Mouse (Mus musculus) spleen, postnatal 36 days (tissue): Measurements from ENCODE around the gene Zswim5.

Source experiments
- DNase-seq, 2 experiments: peaks; one replicate each; pipeline ENCODE4 v3.0.0; 2022; ENCODE audit warnings: low spot score in 2 of 2, mixed read lengths in 1 of 2

The Zswim5 gene

DNA sequence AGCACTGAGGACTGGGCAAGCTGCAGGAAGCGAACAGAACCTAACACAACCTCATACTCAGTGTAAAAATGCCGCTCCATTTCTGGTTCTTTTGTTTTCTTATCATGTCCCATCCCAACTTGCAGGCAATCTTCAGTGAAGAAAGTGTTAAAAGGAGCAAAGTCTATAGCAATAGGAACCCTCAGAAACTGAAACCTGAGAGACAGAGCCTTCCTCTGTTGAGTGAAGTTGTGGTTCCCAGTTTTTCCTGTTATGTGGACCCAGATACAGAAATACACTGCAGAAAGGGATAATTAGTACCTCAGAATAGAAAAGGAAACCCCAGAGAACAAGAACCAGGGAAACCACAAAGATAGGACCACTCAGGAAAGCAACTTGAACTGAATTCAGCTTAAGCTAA, 36.1 kb downstream of the Zswim5 start:
- no peak for DNase-seq

DNA sequence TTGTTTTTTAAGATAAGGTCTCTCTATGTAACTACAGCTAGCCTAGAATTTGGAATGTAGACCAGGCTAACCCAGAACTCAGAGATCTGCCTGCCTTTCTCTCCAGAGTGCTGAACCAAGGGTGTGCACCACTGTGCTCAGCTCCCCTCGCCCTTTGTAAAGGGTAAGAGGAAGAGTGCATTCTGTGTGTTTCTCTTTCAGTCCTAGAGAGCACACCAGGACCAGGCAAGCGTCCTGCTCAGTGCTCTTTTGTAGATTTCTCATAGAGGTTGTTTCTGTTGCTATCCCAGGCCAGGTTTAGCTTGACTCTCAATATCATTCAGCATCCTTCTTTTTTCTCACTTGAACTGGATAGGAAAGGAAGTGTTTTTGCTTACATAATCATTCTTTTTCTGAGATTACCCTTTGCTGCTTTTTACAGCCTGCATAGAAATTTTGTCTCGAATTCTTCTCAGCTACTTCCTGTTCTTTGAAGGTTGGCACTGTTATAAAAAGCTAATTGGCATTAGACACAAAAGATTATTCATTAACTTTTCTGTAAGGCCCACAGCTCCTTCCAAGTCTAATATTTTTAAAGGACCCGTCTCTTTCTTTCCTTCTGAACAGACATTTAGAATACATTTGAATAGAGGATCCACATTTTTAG, 51.0 kb downstream of the Zswim5 start:
- no peak for DNase-seq

DNA sequence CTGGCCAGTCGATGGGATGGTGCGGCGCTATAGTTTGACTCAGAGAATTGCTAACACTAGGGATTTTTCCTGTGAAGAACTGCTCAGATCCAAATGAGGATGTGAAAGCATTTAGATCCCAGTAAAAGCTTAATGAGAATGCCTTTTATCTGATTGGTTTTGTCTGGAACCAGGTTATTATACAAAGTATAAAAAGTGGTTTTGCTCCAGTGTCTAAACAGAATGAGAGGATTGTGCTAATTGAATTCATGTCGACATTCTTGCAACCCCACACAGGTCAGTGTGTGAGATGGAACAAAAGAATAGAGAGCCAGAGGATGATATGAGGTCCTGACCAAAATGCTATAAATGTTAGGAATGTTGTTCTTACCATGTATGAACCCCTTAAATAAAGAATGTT, 62.4 kb downstream of the Zswim5 start:
- no peak for DNase-seq

DNA sequence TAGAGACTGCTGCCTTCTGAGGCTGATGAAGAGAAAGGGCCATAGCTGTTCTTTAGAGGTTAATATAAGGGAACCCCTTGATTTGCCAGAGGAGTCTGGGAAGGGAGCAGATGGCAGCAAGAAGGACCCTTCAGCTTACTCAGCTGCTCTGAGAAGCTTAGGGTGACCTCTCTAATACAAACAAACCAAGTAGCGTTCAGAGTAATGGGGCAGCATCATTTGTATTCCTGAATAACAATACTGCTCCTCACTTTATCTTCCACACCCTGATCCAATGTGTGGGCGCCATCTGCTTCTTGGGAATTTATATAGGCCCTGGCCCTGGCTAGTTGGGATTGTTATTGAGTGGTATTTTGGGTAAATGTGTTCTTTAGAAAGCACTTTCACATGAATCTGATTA, 65.5 kb downstream of the Zswim5 start:
- DNase-seq: no peak

DNA sequence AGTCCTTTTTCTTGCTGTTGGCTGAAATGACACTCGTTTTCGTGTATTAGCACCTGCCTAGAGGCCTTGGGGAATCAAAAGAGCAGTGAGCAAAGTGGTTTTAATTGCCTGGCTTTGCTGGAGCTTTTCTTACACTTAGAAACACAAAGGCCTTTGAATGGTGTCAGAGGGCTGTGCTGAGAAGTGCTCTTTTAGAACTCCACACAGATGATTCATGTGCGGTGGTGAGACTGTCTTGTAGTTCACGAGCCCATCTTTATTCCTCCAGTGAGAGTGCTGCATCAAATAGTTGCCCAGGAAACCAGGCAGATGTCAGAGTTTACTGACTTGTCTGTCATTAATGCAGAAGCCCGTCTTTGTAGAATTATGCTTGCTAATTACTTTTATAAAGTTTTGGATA, 66.9 kb downstream of the Zswim5 start:
- no peak for DNase-seq

DNA sequence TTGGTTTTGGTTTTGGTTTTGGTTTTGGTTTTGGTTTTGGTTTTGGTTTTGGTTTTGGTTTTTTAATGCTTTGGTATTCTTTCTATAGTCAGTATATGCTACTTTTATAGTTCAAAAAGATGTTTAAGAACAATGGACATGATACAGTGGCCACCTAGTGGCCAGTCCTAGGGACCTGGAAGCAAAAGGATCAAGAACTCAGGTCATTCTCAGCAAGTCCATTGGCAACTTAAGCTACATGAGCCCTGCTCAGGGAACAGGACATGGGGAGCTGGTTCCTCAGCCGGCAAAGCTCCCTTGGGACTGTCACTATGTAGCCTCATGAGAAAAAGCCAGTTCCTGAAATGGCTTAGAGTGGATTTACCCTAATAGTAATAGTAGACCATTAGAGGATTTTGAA, 74.5 kb downstream of the Zswim5 start:
- no peak for DNase-seq

DNA sequence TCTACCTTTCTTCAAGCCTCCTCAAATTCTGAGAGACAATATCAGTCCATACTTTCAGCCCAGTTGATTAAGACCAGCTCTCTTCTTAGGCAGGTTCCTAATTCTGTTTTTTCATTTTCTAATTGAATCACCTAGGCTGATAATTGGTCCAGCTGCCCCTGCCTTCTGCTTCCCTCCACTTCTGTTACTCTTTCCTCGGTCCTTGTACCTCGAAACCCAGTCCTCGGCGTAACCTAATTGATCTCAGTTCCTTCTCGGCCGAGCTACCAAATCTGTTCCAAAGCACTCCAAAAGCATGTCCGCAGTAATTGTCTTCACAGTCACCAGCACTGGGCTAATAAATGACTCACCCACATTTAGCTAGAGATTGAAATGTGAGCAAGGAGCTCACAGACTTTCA, 77.8 kb downstream of the Zswim5 start:
- no peak for DNase-seq

DNA sequence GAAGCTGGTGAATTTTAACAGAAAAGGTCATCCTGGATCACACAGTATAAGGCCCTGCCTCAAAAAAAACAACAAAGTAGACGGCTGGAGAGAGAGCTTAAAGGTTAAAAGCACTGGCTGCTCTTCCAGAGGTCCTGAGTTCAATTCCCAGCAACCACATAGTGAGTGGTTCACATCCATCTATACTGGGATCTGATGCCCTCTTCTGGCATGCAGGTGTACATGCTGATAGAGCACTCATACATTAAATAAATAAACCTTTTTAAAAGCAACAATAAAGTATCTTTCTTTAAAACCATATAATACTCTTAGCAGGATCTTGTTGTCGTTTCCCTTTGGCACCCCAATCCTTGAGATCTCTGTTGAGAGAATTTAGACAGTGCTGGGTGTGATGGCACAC, 99.3 kb downstream of the Zswim5 start:
- no peak for DNase-seq

DNA sequence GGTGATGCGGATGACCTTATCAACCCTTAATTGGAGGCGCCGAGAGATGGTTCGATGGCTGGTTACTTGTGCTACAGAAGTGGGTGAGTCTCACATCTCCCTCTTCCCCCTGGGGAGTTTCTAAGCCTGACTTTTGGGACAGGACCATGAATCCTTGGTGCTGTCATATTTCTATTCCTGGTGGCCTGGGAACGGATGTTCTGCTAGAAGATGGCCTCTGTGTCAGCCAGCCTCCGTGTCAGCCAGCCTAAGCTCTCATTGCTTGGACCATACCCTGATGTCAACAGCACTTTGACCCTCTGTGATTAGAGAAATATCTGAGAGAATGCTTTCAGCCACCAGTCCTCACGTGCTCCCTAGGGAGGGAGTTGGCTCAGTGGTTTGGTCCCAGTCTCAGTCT, 108.5 kb downstream of the Zswim5 start:
- no peak for DNase-seq

DNA sequence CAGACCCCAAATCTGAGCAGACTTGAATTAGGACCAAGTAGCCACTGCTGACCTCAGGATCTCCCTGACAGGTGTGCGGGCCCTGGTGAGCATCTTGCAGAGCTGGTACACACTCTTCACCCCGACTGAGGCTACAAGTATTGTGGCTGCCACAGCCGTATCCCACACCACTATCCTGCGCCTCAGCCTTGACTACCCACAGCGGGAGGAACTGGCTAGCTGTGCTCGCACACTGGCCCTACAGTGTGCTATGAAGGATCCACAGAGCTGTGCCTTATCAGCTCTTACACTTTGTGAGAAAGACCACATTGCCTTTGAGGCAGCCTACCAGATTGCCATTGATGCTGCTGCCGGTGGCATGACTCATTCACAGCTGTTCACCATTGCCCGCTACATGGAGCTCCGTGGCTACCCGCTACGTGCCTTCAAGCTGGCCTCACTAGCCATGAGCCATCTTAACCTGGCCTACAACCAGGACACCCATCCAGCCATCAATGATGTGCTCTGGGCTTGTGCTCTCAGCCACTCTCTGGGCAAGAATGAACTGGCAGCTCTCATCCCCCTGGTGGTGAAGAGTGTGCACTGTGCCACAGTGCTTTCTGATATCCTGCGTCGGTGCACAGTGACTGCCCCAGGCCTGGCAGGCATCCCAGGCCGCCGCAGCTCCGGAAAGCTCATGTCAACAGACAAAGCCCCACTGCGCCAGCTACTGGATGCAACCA, 109.4 kb downstream of the Zswim5 start:
- DNase-seq: peak; percentile 43 to 52

DNA sequence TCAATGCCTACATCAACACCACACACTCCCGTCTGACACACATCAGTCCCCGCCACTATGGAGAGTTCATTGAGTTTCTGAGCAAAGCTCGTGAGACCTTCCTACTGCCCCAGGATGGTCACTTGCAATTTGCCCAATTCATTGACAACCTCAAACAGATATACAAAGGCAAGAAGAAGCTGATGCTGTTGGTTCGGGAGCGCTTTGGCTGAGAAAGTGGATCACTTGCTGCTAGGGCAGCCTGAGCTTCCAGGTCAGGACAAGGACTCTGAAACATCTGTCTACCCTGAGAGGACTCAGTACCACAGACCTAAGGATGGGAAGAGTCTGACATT, 109.9 kb downstream of the Zswim5 start:
- DNase-seq: no peak

DNA sequence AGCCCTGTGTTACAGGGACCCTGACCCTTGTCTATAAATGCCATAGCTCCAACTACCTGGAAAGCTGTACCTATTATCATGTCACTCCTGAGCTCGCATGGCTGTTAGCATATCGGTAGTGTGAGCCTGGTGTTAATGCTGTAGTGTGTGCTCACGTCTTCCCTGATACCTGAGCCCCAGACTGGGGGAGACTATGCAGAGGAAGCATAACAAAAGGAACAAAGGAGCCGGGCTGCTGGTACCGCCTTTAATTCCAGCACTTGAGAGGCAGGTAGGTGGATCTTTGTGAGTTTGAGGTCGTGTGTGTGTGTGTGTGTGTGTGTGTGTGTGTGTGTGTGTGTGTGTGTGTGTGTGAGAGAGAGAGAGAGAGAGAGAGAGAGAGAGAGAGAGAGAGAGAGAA, 112.6 kb downstream of the Zswim5 start:
- DNase-seq: no peak

DNA sequence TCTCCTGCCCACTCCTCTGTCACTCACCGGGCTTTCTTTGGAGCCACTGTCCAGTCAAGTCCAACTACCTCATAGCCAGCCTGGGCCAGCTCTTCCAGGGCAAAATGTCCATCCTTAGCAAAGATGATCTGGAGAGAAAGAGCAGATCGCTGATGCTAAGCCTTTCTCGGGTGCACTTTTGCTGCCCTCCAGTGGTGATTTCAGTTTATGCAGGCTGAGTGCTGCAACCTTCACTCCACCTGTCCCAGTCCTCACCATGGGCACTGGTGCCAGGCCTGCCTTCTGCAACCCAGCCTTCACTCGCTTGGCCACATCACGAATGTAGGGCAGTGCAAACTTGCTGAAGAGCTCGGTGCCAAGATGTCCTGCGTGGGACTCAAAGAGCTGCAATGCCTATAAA, 114.2 kb downstream of the Zswim5 start:
- peak; percentile 67 to 70 for DNase-seq

DNA sequence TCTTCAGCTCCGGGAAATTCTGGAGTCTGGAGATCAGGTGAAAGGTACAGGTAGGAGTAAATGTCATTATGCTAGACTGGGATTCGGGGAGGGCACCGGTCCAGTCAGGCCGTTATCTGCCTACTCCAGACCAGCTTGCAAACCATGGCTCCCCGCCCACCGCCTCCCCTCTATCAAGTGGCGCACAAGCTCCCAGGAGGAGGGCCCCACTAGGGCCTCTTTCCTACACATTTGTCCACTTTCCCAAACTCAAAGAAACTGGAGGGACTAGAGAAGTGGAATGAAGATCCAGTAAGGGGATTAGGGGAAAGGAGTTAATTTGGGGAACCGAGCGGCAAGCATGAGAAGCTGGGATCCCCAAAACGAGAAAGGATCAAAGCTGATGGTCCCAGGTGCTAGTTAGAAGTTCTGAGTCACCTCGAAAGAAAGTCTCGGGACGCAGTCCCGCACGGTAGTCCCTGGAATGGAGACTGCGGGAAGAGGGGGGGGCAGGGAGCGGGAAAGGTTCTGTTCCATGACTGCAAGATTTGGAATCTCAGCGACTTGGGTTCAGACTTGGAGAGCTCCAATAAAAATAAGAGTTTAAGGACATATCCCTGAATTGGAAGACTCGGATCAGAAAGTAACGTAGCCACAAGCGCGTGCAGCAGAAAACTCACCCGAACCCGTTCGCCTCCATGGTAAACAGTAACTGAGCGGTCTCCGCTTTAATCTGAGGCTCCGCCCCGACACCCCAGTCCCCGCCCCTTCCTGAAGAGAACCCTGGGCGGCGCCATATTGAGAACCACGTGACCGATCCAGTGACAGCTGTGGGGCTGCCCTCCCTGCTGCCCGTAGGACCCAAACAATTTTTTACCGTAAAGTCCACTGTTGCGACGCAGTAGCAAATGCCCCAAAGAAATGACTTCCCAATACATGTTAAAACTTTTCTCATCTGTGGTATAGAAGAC, 116.8 kb downstream of the Zswim5 start, which contains the start of gene Urod:
TSS of gene Urod (minus strand) at position 742 of the 950 bp plus-strand sequence.
- peak; percentile 94 to 97 for DNase-seq

DNA sequence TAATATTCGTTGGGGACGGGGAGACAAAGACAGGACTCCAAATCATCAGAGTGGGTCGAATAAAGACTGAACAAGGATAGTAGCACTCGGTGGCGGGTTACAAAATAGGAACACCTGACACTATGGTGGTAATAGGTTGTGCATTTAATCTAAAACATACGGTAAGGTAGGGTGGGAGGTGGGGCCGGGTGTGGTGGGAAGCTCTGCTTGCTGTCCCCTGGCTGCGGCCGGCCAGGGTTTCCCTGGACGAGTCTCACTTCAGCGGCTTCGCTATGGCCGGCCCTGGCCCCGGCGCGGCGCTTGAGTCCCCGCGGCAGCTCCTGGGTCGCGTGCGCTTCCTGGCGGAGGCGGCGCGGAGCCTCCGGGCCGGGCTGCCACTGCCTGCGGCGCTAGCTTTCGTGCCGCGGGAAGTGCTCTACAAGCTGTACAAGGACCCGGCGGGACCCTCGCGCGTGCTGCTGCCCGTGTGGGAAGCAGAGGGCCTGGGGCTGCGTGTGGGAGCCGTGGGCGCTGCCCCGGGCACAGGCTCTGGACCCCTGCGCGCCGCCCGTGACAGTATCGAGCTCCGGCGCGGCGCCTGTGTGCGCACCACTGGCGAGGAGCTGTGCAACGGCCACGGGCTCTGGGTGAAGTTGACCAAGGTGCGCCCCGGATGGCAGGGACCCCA, 118.1 kb downstream of the Zswim5 start, which contains the start of gene Hectd3:
TSS of gene Hectd3 (plus strand) at position 187 of the 667 bp plus-strand sequence.
- DNase-seq: peak; percentile 60 to 72

DNA sequence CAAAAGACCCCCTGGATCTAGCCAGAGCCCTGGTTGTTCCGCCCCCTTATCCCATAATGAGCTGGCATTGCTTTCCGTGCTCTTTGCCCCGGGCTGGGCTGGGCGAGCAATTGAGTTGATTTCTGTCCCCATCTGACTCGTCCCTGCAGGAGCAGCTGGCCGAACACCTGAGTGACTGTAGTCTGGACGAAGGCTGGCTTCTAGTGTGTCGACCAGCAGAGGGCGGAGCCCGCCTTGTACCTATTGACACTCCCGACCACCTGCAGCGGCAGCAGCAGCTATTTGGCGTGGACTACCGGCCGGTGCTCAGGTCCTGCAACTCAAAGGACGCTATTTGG, 118.6 kb downstream of the Zswim5 start:
- DNase-seq: peak; percentile 61 to 62

DNA sequence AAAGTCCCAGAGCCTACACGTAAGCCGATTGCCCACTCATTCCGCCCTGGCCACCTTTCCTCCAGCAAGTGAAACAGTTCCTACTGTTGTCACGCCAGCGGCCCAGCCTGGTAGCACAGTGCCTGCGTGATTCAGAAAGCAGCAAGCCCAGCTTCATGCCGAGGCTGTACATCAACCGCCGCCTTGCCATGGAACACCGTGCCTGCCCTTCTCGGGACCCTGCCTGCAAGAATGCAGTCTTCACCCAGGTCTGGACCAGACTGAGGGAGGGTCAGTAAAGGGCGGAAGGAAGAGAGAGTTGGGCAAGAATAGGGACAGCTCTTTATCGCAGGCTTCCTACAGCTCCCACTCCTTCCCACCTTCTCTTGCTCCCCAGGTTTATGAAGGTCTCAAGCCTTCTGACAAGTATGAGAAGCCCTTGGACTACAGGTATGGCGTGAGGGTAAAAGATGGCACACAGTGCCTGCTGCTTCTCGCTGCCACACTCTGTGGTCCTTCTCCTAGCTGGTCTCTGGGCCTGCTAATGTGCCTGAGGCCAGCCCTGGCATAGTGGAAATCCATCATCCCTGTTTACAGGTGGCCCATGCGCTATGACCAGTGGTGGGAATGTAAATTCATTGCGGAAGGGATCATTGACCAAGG, 122.5 kb downstream of the Zswim5 start:
- no peak for DNase-seq

DNA sequence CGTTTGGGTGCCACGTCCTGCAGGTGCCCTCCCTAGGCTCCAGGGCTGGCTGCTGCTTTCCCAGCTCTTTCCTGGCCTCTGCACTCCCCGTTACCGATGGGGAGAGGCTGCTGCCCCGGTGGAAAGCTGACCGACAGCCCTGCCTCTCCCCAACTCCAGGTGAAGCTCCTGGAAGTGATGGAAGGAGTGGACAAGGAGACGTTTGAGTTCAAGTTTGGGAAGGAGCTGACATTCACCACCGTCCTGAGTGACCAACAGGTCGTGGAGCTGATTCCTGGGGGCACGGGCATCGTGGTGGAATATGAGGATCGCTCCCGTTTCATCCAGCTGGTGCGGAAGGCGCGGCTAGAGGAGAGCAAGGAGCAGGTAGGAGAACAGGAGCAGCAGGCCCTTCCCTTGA, 124.8 kb downstream of the Zswim5 start:
- DNase-seq: no peak

DNA sequence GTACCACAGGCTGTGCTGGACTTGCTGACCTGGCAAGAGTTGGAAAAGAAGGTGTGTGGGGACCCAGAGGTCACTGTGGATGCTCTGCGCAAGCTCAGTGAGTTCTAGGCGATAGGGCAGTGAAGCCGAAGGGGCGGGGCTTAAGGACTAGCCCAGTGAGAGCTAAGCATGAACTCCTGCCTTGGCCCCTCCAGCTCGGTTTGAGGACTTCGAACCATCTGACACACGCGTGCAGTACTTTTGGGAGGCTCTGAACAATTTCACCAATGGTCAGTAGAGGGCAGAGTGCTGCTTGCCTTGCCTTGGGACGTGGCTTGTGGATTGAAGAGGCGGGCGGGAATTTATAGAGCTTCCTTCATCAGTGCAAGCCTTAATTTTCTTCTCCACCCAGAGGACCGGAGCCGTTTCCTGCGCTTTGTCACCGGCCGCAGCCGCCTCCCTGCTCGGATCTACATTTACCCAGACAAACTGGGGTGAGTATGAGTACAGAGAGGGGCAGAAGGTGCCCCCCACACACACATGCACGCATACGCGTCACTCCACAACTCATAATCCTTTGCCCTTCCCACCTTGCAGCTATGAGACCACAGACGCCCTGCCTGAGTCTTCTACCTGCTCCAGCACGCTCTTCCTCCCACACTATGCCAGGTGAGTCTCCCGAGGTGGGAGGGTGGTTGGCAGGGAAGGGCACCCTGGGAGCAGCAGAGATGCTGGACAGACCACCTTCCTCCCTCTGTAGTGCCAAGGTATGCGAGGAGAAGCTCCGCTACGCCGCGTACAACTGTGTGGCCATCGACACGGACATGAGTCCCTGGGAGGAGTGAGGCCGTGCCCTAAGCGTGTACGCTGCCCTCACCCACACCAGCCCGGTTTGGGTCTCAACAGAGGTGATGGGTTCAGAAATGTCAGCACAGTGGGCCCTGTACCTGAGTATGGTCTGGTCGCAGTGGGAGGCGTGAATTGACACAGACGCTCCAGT, 125.7 kb downstream of the Zswim5 start:
- DNase-seq: peak; percentile 33 to 41

DNA sequence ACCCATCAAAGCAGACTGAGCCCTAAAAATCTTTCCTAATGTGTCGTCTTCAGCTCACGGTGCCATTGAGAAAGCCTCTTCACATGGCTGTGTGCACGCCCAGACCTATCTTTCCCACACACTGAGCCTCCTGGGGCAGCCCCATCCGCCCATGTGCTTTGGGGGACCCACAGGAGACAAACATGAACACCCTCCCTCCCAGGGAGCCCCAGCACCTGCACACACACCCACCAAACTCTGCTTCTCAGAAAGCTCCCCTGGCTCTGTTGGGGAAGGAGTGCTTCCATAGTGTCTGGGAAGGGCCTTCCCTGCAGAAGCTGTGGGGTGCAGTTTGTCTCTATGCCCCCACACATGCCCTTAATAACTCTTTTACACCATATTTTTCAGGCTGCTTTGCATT, 127.5 kb downstream of the Zswim5 start:
- peak; percentile 75 to 76 for DNase-seq
